Mouse (Mus musculus): ENCODE measurements at regions not wholly inside any gene's neighbourhood (a gene's known extent, or its start where the extent isn't known, plus 50 kb on each side); places are given as distances from the start of the nearest gene placed in this dataset.

DNA sequence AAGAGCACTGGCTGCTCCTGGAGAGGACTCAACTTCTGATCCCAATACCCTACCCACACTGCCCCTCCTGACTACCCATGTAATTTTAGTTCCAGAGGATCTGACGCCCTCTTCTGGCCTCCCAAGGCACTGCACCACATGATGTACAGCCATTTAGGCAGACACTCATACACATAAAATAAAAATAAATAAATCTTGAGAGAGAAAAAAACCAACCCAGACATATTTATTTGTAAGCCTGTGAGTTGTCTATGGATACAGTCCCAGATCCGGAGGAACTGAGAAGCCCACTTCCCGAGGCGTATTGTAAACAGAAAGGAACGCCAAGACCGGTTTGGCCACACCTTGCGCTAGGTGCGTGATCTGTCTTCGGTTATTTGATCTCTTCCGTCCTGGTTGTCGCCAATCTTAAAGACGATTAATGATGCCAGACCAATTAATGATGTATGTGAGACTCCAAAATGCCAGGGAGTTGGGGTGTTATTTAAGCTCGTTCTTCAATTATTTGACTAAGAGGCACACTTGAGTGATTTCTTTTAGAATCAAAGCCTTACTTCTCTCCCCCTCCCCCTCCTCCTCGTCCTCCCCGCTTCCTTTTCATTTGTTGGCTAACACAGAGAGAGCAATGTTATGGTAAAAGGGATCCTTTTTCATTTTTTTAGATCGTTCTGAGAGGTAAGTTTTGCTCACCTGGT lies 118.7 kb upstream of the Zfp217 start:
- DNase-seq (ENCODE audit: low read depth, low spot score), result peak; percentile 39
- TF ChIP-seq ZMIZ1 (IDR thresholded peaks at IDR 0.05; ENCODE audit: low read depth, low read length), result no peak
- TF ChIP-seq NELFE (IDR thresholded peaks at IDR 0.05; ENCODE audit: low read depth, low read length), result no peak
- TF ChIP-seq E2F4 (IDR thresholded peaks at IDR 0.05; ENCODE audit: borderline replicate concordance, low read depth, low read length), result no peak
- peak; percentile 54; the same call in 1 of the 2 replicates for TF ChIP-seq ZC3H11A (IDR thresholded peaks at IDR 0.05; ENCODE audit: low read depth, low read length)
- TF ChIP-seq ELF1 (IDR thresholded peaks at IDR 0.05; ENCODE audit: low read depth, low read length), result no peak
- TF ChIP-seq MAX (IDR thresholded peaks at IDR 0.05; ENCODE audit: low read length), result no peak
- TF ChIP-seq CHD1 (IDR thresholded peaks at IDR 0.05; ENCODE audit: low read depth, low read length), result no peak
- peak; percentile 63 for TF ChIP-seq SMC3 (IDR thresholded peaks at IDR 0.05; ENCODE audit: low read depth, low read length)
- TF ChIP-seq RAD21 (IDR thresholded peaks at IDR 0.05; ENCODE audit: low read depth, low read length), result peak; percentile 58
- no peak for TF ChIP-seq ZKSCAN1 (IDR thresholded peaks at IDR 0.05; ENCODE audit: low read depth, low read length)
- TF ChIP-seq POLR2A (IDR thresholded peaks at IDR 0.05; ENCODE audit: control insufficient read depth in 1 of 2, insufficient read depth in 1 of 2, low read depth in 1 of 2, low read length in 2 of 2, poor library complexity in 1 of 2), result no peak
- TF ChIP-seq CTCF (IDR thresholded peaks at IDR 0.05 in 2 of 3, conservative IDR thresholded peaks at IDR 0.05 in 1 of 3; ENCODE audit: control insufficient read depth in 1 of 3, insufficient read depth in 1 of 3, low read depth in 2 of 3, low read length in 3 of 3, poor library complexity in 1 of 3, severe bottlenecking in 1 of 3), result peak; percentile 28 to 63 (median 59)

DNA sequence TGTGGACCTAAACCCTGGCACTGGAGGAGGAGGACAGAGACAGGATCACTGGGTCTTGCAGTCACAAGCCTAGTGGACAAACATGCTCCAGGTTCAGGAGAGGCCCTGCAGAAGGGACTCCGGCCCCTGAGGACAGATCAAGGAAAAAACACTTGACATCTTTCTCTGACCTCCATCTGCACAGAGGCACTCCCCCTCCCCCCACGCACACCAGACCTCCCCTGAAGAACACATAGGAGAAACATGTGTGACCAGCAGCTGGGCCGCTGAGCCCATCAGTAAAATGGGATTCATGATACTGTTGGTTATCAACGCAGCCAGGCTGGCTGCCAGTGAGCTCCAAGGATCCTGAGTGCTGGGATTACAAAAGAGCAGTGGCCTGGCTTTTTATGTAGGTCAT lies 115.7 kb upstream of the Zfp217 start:
- H3K27ac ChIP-seq (ENCODE audit: control insufficient read depth, low read depth, low read length), result no peak overlapping the region
- no peak overlapping the region for H3K9ac ChIP-seq (ENCODE audit: control insufficient read depth, low read depth, low read length, poor library complexity, severe bottlenecking)
- H3K4me1 ChIP-seq (ENCODE audit: control insufficient read depth in 1 of 2, insufficient read depth in 2 of 2, low read length in 2 of 2), result no peaks in the 10 kb centered on the region
- peaks cover 0 to 2% of the 10 kb centered on the region in 2 experiments; a peak in 3 of 4 replicates for H3K27me3 ChIP-seq (ENCODE audit: control insufficient read depth in 1 of 2, insufficient read depth in 2 of 2, low read length in 2 of 2)
- no peaks in the 10 kb centered on the region for H3K36me3 ChIP-seq (ENCODE audit: control insufficient read depth in 1 of 2, insufficient read depth in 2 of 2, low read length in 2 of 2)
- no peaks in the 10 kb centered on the region for H3K9me3 ChIP-seq (replicated peaks; ENCODE audit: insufficient read depth, low read length)
- TF ChIP-seq ZC3H11A (IDR thresholded peaks at IDR 0.05; ENCODE audit: low read depth, low read length) (no peak), TAL1 (IDR thresholded peaks at IDR 0.05; ENCODE audit: low read length) (no peak), CHD1 (IDR thresholded peaks at IDR 0.05; ENCODE audit: low read depth, low read length) (no peak), ZKSCAN1 (IDR thresholded peaks at IDR 0.05; ENCODE audit: low read depth, low read length) (no peak), USF1 (IDR thresholded peaks at IDR 0.05; ENCODE audit: low read depth, low read length) (no peak), POLR2AphosphoS2 (IDR thresholded peaks at IDR 0.05; ENCODE audit: low read length) (no peak)
- no peak for DNase-seq (ENCODE audit: low read depth, low spot score)
- H3K79me2 ChIP-seq (ENCODE audit: control insufficient read depth, insufficient read depth, low read length, poor library complexity), result no peaks in the 10 kb centered on the region
- H3K4me3 ChIP-seq (ENCODE audit: control insufficient read depth in 1 of 2, insufficient read depth in 1 of 2, low read depth in 2 of 2, low read length in 2 of 2), result no peak overlapping the region

More for the DNA sequence above, 118.7 kb upstream of the Zfp217 start:
- Histone ChIP-seq H3K4me1 (ENCODE audit: control insufficient read depth in 1 of 2, insufficient read depth in 2 of 2, low read length in 2 of 2) (no peaks in the 10 kb centered on the region), H3K4me3 (ENCODE audit: control insufficient read depth in 1 of 2, insufficient read depth in 1 of 2, low read depth in 2 of 2, low read length in 2 of 2) (no peak overlapping the region), H3K27ac (ENCODE audit: control insufficient read depth, low read depth, low read length) (no peak overlapping the region), H3K9ac (ENCODE audit: control insufficient read depth, low read depth, low read length, poor library complexity, severe bottlenecking) (no peak overlapping the region), H3K79me2 (ENCODE audit: control insufficient read depth, insufficient read depth, low read length, poor library complexity) (no peaks in the 10 kb centered on the region), H3K9me3 (replicated peaks; ENCODE audit: insufficient read depth, low read length) (no peaks in the 10 kb centered on the region), H3K36me3 (ENCODE audit: control insufficient read depth in 1 of 2, insufficient read depth in 2 of 2, low read length in 2 of 2) (no peaks in the 10 kb centered on the region), H3K27me3 (ENCODE audit: control insufficient read depth in 1 of 2, insufficient read depth in 2 of 2, low read length in 2 of 2) (peaks cover 2 to 3% of the 10 kb centered on the region in 2 experiments; a peak in 3 of 4 replicates)

Data from MEL (cell line).